Mouse (Mus musculus): ENCODE results near the gene Edrf1. TPM values are rescaled to one million over a fixed set of nuclear protein-coding genes. Genes with fewer than 3 reads are reported as not detected.

Edrf1 gene
- polyA plus RNA-seq, 1 experiment from 2014 or later, result 9.7 TPM

DNA sequence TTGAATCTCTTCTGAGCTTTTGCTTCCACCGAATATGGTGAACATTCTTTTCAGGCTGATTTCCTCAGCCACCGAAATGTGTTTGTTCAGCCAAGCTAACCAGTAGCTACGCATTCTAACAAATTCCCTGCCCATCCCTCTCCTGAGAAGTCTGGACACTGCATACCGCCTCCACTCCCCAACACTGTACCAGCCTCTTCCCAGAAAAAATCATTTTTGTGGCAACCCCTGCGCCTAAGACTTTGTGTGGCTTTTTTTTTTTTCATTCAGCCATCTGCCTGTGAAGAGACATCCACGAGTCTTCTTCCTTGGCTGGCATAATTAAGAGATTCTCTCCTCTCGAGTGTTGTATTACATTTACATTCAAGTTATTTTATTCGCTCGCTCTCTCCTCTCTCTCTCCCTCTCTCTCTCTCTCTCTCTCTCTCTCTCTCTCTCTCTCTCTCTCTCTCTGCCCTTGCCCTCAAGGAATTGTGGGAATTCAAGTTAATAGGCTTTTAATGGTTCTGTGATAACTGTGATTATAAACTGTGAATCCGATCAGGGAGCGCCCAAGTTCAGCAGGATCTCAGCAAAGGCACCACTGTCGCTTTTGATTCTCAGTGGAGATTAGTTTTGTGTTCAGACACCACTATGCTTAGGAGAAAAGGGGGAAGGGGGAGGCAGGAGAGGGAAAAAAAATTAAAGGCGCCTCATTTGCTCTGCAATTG is 28.6 kb upstream of the Edrf1 start:
- Histone ChIP-seq H3K27me3 (ENCODE audit: control insufficient read depth, insufficient read depth, low read depth, low read length) (no peaks in the 10 kb centered on the region), H3K9me3 (replicated peaks; ENCODE audit: control insufficient read depth, low read length) (no peaks in the 10 kb centered on the region), H3K36me3 (ENCODE audit: control insufficient read depth, insufficient read depth) (no peaks in the 10 kb centered on the region), H3K27ac (ENCODE audit: low read length) (no peak overlapping the region), H3K9ac (ENCODE audit: low read depth, low read length) (no peak overlapping the region), H3K4me1 (ENCODE audit: control insufficient read depth, low read depth, low read length) (no peaks in the 10 kb centered on the region), H3K4me3 (ENCODE audit: low read depth, low read length) (no peak overlapping the region), H3K4me2 (ENCODE audit: low read depth, low read length) (no peak overlapping the region)
- 61% methylated on average over 13 of the region's 13 CpGs for WGBS (ENCODE audit: insufficient replicate concordance)
- no peak for ATAC-seq (ENCODE audit: low read depth)

DNA sequence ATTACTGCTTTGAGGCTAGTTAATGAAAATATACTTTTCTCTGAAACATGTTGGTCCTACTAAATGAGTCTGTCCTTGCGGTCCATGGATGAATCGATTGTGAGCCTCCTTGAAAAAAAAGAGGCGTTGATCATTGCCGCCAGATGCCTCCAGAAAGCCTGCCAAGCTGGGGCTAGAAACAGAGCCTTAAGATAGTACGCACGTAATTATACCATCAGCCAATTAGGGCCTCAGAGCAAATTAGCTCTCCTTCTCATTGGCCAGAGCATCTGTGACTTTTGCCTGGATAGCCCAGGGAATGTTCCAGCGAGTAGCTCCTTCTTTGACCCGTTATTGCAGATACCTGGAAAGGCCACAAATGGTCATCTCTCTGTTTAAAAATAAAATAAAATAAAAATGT is 27.8 kb upstream of the Edrf1 start:
- Histone ChIP-seq H3K9me3 (replicated peaks; ENCODE audit: control insufficient read depth, low read length) (no peaks in the 10 kb centered on the region), H3K9ac (ENCODE audit: low read depth, low read length) (no peak overlapping the region), H3K36me3 (ENCODE audit: control insufficient read depth, insufficient read depth) (no peaks in the 10 kb centered on the region), H3K4me3 (ENCODE audit: low read depth, low read length) (no peak overlapping the region), H3K27me3 (ENCODE audit: control insufficient read depth, insufficient read depth, low read depth, low read length) (no peaks in the 10 kb centered on the region), H3K4me1 (ENCODE audit: control insufficient read depth, low read depth, low read length) (no peaks in the 10 kb centered on the region), H3K4me2 (ENCODE audit: low read depth, low read length) (no peak overlapping the region), H3K27ac (ENCODE audit: low read length) (no peak overlapping the region)
- no peak for ATAC-seq (ENCODE audit: low read depth)
- 65% methylated on average over 8 of the region's 8 CpGs for WGBS (ENCODE audit: insufficient replicate concordance)

DNA sequence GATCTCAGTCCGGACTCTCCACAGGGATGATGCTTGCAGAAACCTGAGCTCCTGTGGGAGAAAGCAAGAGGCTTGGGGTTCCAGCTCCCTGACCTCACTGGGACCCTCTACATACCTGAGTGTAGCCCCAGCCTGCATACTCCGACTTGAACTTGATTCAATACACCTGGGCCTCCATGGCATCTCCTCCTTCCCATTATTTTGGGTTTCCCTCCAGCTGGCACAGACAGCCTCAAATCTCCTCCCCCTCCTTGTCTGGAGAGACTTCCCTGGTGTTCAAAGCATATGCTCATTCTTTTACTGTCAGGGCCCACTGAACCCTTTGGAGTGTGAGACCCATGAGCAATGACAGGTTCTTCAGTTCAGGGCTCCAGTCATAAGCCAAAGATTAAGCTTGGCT is 24.4 kb upstream of the Edrf1 start:
- Histone ChIP-seq H3K27me3 (ENCODE audit: control insufficient read depth, insufficient read depth, low read depth, low read length) (no peaks in the 10 kb centered on the region), H3K9ac (ENCODE audit: low read depth, low read length) (no peak overlapping the region), H3K4me3 (ENCODE audit: low read depth, low read length) (no peak overlapping the region), H3K4me1 (ENCODE audit: control insufficient read depth, low read depth, low read length) (no peaks in the 10 kb centered on the region), H3K36me3 (ENCODE audit: control insufficient read depth, insufficient read depth) (no peaks in the 10 kb centered on the region), H3K27ac (ENCODE audit: low read length) (no peak overlapping the region), H3K9me3 (replicated peaks; ENCODE audit: control insufficient read depth, low read length) (no peaks in the 10 kb centered on the region), H3K4me2 (ENCODE audit: low read depth, low read length) (no peak overlapping the region)
- WGBS (ENCODE audit: insufficient replicate concordance), result 45% methylated on average over 2 of the region's 2 CpGs
- ATAC-seq (ENCODE audit: low read depth), result no peak

DNA sequence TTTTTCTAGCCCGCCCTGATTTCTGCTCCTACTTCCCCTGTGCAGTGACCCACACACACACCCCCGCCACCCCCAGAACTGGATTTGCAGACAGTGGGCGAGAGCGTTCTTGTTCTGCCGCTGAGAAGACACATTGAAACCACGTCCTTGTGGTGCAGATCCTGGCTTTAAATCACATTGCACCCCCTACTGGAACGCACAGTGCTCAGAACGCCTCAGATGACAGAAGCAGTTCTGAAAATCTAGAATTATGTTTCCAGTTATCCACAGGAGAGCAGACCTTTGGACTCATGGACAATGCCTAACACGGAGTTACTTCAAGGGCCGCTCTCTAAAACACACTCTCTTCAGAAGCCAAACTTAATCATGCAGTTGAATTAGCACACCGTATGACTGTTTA is 16.6 kb upstream of the Edrf1 start:
- ATAC-seq (ENCODE audit: low read depth), result no peak
- no peaks in the 10 kb centered on the region for H3K27me3 ChIP-seq (ENCODE audit: control insufficient read depth, insufficient read depth, low read depth, low read length)
- no peak overlapping the region for H3K4me2 ChIP-seq (ENCODE audit: low read depth, low read length)
- no peaks in the 10 kb centered on the region for H3K9me3 ChIP-seq (replicated peaks; ENCODE audit: control insufficient read depth, low read length)
- WGBS (ENCODE audit: insufficient replicate concordance), result 39% methylated on average over 11 of the region's 11 CpGs
- no peak overlapping the region for H3K9ac ChIP-seq (ENCODE audit: low read depth, low read length)
- no peak overlapping the region for H3K4me3 ChIP-seq (ENCODE audit: low read depth, low read length)
- no peak overlapping the region for H3K27ac ChIP-seq (ENCODE audit: low read length)
- H3K36me3 ChIP-seq (ENCODE audit: control insufficient read depth, insufficient read depth), result no peaks in the 10 kb centered on the region
- H3K4me1 ChIP-seq (ENCODE audit: control insufficient read depth, low read depth, low read length), result no peaks in the 10 kb centered on the region

DNA sequence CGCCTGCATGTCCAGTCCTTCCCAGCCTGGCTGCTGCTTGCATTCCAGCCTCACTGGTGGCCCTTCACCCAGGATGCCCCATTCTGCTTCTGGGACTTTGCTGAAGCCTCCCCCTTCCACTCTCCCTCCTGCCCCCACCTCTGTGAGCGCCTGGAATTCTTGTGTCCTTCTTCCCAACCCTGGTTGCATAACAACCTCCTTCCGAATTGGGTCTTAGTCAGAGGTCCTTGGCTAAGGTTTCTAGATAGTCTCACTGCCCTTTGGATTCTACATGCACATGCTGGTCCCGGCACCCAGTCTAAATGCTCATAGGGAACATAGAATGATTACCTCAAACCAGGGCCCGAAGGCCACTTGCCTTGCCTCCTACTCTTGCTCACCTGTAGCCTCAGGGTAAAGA is 14.1 kb upstream of the Edrf1 start:
- H3K9ac ChIP-seq (ENCODE audit: low read depth, low read length), result no peak overlapping the region
- no peak overlapping the region for H3K4me3 ChIP-seq (ENCODE audit: low read depth, low read length)
- H3K4me1 ChIP-seq (ENCODE audit: control insufficient read depth, low read depth, low read length), result no peaks in the 10 kb centered on the region
- H3K9me3 ChIP-seq (replicated peaks; ENCODE audit: control insufficient read depth, low read length), result no peaks in the 10 kb centered on the region
- H3K4me2 ChIP-seq (ENCODE audit: low read depth, low read length), result no peak overlapping the region
- H3K27me3 ChIP-seq (ENCODE audit: control insufficient read depth, insufficient read depth, low read depth, low read length), result no peaks in the 10 kb centered on the region; the same call in 1 of the 2 replicates
- WGBS (ENCODE audit: insufficient replicate concordance), result 53% methylated on average over 5 of the region's 5 CpGs
- no peak overlapping the region for H3K27ac ChIP-seq (ENCODE audit: low read length)
- no peaks in the 10 kb centered on the region for H3K36me3 ChIP-seq (ENCODE audit: control insufficient read depth, insufficient read depth)
- no peak for ATAC-seq (ENCODE audit: low read depth)

DNA sequence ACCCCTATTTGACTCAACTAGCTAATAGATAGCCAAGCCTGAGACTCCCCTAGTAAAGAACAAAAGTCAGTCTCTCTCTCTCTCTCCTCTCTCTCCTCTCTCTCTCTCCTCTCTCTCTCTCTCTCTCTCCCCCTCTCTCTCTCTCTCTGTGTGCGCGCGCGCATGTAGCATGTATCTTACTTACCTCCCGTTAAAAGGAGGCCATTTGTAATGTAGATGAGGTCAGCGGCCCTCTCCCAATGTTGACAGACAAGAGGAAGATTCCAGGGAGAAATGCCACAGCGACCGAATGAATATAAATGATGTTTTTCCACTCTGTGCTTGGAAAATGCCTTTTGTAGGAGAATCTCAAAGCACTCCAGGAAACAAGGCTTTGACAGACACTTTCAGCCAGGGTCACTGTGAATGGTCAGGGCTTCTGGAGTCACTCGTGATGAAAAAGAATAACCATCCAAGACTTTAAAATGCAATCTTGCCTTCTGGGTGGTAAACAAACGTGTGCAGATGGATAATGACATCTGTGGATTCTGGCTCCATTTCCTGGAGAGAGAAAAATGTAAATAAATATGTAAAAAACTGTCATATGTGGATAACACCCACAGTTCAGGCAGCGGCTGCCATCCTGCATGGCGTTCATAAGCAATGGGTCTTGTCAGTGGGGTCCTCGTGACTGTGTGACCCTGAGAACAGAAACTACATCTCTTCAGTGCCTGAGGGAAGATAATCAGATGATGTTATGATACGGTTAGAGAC is 10.0 kb upstream of the Edrf1 start:
- Histone ChIP-seq H3K27ac (ENCODE audit: low read length) (no peak overlapping the region), H3K27me3 (ENCODE audit: control insufficient read depth, insufficient read depth, low read depth, low read length) (no peaks in the 10 kb centered on the region; the same call in 1 of the 2 replicates), H3K4me2 (ENCODE audit: low read depth, low read length) (no peak overlapping the region), H3K4me3 (ENCODE audit: low read depth, low read length) (no peak overlapping the region), H3K9me3 (replicated peaks; ENCODE audit: control insufficient read depth, low read length) (no peaks in the 10 kb centered on the region), H3K36me3 (ENCODE audit: control insufficient read depth, insufficient read depth) (no peaks in the 10 kb centered on the region), H3K9ac (ENCODE audit: low read depth, low read length) (no peak overlapping the region), H3K4me1 (ENCODE audit: control insufficient read depth, low read depth, low read length) (no peaks in the 10 kb centered on the region)
- WGBS (ENCODE audit: insufficient replicate concordance), result 53% methylated on average over 14 of the region's 14 CpGs
- ATAC-seq (ENCODE audit: low read depth), result no peak

DNA sequence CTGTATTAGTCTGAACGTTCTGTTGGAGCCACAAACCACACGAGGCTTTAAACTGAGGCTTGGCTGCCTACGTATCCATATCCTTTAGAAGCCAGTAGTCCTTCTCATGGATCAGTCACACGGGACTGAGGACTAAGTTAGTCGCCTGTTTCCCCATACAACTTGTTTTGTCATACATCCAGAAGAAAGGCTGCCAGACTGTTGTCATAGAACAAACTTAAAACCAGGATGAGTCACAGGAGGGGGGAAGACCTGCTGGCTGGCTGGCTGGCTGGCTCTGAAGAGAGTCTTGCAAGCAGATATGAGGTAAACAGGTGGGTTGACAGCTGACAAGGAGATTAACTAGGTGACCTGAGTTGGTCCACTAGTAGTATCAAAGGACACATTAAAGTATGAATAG is 6.5 kb upstream of the Edrf1 start:
- WGBS (ENCODE audit: insufficient replicate concordance), result 51% methylated on average over 5 of the region's 5 CpGs
- no peak overlapping the region for H3K4me3 ChIP-seq (ENCODE audit: low read depth, low read length)
- H3K27ac ChIP-seq (ENCODE audit: low read length), result no peak overlapping the region
- ATAC-seq (ENCODE audit: low read depth), result no peak
- no peaks in the 10 kb centered on the region for H3K9me3 ChIP-seq (replicated peaks; ENCODE audit: control insufficient read depth, low read length)
- no peaks in the 10 kb centered on the region for H3K36me3 ChIP-seq (ENCODE audit: control insufficient read depth, insufficient read depth)
- no peak overlapping the region for H3K4me2 ChIP-seq (ENCODE audit: low read depth, low read length)
- H3K9ac ChIP-seq (ENCODE audit: low read depth, low read length), result no peak overlapping the region
- H3K27me3 ChIP-seq (ENCODE audit: control insufficient read depth, insufficient read depth, low read depth, low read length), result no peaks in the 10 kb centered on the region; the same call in 1 of the 2 replicates
- H3K4me1 ChIP-seq (ENCODE audit: control insufficient read depth, low read depth, low read length), result no peaks in the 10 kb centered on the region

DNA sequence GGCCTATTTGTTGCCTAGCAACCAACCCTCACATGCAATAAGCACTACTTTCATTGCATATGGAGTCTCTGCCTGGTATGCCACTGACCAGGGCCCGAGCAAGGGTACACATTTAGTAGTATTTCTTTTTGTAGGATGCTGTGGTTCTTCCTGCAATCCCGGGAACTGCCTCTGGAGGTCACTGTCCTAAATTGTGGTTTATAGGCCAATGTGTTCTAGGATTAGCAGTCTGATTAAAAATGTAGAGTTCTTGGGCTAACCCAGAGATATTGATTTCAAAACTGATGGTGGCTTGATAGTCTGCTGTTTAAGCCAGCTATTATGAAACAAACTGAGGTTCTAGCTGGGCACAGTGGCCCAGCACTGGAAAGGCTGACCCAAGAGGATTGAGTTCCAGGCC is 4.9 kb upstream of the Edrf1 start:
- Histone ChIP-seq H3K27me3 (ENCODE audit: control insufficient read depth, insufficient read depth, low read depth, low read length) (no peaks in the 10 kb centered on the region), H3K4me2 (ENCODE audit: low read depth, low read length) (no peak overlapping the region), H3K4me3 (ENCODE audit: low read depth, low read length) (no peak overlapping the region), H3K9ac (ENCODE audit: low read depth, low read length) (no peak overlapping the region), H3K9me3 (replicated peaks; ENCODE audit: control insufficient read depth, low read length) (no peaks in the 10 kb centered on the region), H3K27ac (ENCODE audit: low read length) (no peak overlapping the region), H3K4me1 (ENCODE audit: control insufficient read depth, low read depth, low read length) (no peaks in the 10 kb centered on the region; the same call in 1 of the 2 replicates), H3K36me3 (ENCODE audit: control insufficient read depth, insufficient read depth) (no peaks in the 10 kb centered on the region)
- WGBS (ENCODE audit: insufficient replicate concordance), result 13% methylated on average over 2 of the region's 2 CpGs
- ATAC-seq (ENCODE audit: low read depth), result no peak

DNA sequence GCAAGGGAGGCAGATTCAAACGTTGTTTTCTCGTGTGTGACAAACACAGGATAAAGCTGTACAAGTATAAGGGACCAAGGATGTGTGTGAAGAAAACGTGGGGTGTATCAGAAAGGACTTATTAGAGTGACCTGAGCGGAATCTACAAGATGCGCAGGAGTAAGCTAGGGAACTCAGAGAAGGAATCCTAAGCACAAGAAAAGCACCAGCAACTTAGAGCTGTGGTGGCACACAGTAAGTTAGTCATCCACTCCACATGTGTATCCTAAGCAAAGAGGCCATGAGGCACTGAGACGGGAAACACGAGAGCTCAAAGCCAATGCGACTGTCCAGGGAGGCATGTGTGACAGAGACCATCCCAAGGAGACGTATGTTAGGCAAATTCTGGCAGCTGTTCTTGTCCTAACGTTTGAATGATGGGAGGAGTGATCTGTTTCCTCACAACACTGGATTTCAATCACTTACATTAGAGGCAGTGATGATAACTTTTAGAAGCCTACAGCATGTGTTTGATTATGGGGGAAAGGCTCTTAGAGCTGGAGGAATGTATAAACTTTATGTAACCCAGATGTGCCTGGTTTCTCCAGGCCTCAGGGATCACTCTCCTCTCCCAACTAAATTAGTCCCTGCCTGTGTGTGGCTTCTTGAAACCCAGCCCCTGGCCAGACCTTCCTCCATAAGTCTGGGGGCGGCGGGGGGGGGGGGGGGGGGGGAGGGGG is 2.3 kb upstream of the Edrf1 start:
- Histone ChIP-seq H3K27ac (ENCODE audit: low read length) (no peak overlapping the region), H3K4me1 (ENCODE audit: control insufficient read depth, low read depth, low read length) (peaks cover 12% of the 10 kb centered on the region), H3K27me3 (ENCODE audit: control insufficient read depth, insufficient read depth, low read depth, low read length) (no peaks in the 10 kb centered on the region), H3K9ac (ENCODE audit: low read depth, low read length) (no peak overlapping the region), H3K36me3 (ENCODE audit: control insufficient read depth, insufficient read depth) (no peaks in the 10 kb centered on the region; the same call in 1 of the 2 replicates), H3K9me3 (replicated peaks; ENCODE audit: control insufficient read depth, low read length) (no peaks in the 10 kb centered on the region), H3K4me2 (ENCODE audit: low read depth, low read length) (no peak overlapping the region), H3K4me3 (ENCODE audit: low read depth, low read length) (no peak overlapping the region)
- ATAC-seq (ENCODE audit: low read depth), result no peak
- 60% methylated on average over 10 of the region's 12 CpGs for WGBS (ENCODE audit: insufficient replicate concordance)

All from liver, embryonic 16.5 days (tissue).